Mouse (Mus musculus) limb, embryonic 14.5 days (tissue): ENCODE data around the gene Frmpd4. TPM values are rescaled to one million over a fixed set of nuclear protein-coding genes. Genes with fewer than 3 reads are reported as not detected.

Source experiments
- ATAC-seq: fragments of 200-750 bp; cut with Nextera tagmentation; 2 replicates; pipeline ENCODE4 v1.8.0; 2017; ENCODE audit warnings: low read depth, moderate number of reproducible peaks, moderate TSS enrichment; ENCODE audit not compliant: low FRiP score
- DNase-seq: peaks from one replicate; pipeline ENCODE4 v3.0.0-alpha.2; 2015; ENCODE audit warnings: low spot score
- H3K27ac ChIP-seq: fragments of 300-500 bp; sonication (generic); replicated peaks from 2 replicates; pipeline ENCODE4 v1.5.1; 2014; ENCODE audit warnings: low read depth, mild to moderate bottlenecking, low read length, moderate library complexity, mixed read lengths
- H3K27me3 ChIP-seq: fragments of 300-500 bp; sonication (generic); 2 replicates; pipeline ENCODE4 v1.6.1; 2014; ENCODE audit warnings: low read length, mixed read lengths; ENCODE audit not compliant: control insufficient read depth, insufficient read depth
- H3K36me3 ChIP-seq: fragments of 300-500 bp; sonication (generic); 2 replicates; pipeline ENCODE4 v1.6.1; 2014; ENCODE audit warnings: mild to moderate bottlenecking, low read length, moderate library complexity, mixed read lengths; ENCODE audit not compliant: control insufficient read depth, insufficient read depth
- H3K4me1 ChIP-seq: fragments of 300-500 bp; sonication (generic); 2 replicates; pipeline ENCODE4 v1.6.1; 2014; ENCODE audit warnings: antibody characterized with exemption, low read length, mixed read lengths; ENCODE audit not compliant: control insufficient read depth, insufficient read depth
- H3K4me2 ChIP-seq: fragments of 300-500 bp; sonication (generic); replicated peaks from 2 replicates; pipeline ENCODE4 v1.6.1; 2014; ENCODE audit warnings: low read depth, mild to moderate bottlenecking, low read length, moderate library complexity; ENCODE audit not compliant: severe bottlenecking
- H3K4me3 ChIP-seq: fragments of 300-500 bp; sonication (generic); replicated peaks from 2 replicates; pipeline ENCODE4 v1.5.1; 2014; ENCODE audit warnings: low read length
- H3K9ac ChIP-seq: fragments of 300-500 bp; sonication (generic); 2 replicates; pipeline ENCODE4 v1.6.1; 2014; ENCODE audit warnings: mild to moderate bottlenecking, low read depth, low read length, moderate library complexity; ENCODE audit not compliant: severe bottlenecking
- H3K9me3 ChIP-seq: fragments of 300-500 bp; sonication (generic); 2 replicates; pipeline ENCODE4 v1.6.1; 2016; ENCODE audit warnings: low read length; ENCODE audit not compliant: control insufficient read depth
- POLR2A ChIP-seq: fragments of 200-500 bp; IDR thresholded peaks from 2 replicates; pipeline ENCODE4 v1.8.0; 2012; ENCODE audit warnings: inconsistent platforms, mild to moderate bottlenecking, moderate library complexity, borderline replicate concordance; ENCODE audit not compliant: insufficient read depth, insufficient read length; ENCODE audit errors: extremely low read depth
- WGBS: fragments of 180-500 bp; shearing (Covaris S2); extraction: QIAGEN DNeasy Blood & Tissue Kit; methylation state at CpG from one replicate; pipeline ENCODE4 v1.1.7; 2014; 5-methylcytosine and 5-hydroxymethylcytosine counted together
- polyA plus RNA-seq, 2 experiments: library from polyadenylated mRNA; depleted of rRNA in 1 of 2; stranded (reverse) in 1 of 2; unstranded in 1 of 2; fragments of >200 nt; fragmentation: Nextera tagmentation in 1 of 2; extraction: Ambion mirVana in 1 of 2; gene quantifications; 2 replicates each; pipeline versions ENCODE4 v1.2.1 to v1.2.3; 2012 to 2014

Gene Frmpd4
- polyA plus RNA-seq, 2 experiments: 0.38 to 0.41 TPM

GRCm38 (mm10) chrX:168292506-168292905, 284.5 kb downstream of the Frmpd4 start:
- H3K4me1 ChIP-seq: no peaks in the 10 kb centered on the region
- H3K9ac ChIP-seq: no peak overlapping the region
- H3K9me3 ChIP-seq: no peaks in the 10 kb centered on the region
- no peak overlapping the region for H3K27ac ChIP-seq
- no peak overlapping the region for H3K4me3 ChIP-seq
- 91% methylated on average over 3 of the region's 3 CpGs for WGBS
- DNase-seq (no peak), ATAC-seq (no peak)
- H3K36me3 ChIP-seq: no peaks in the 10 kb centered on the region
- no peaks in the 10 kb centered on the region for H3K27me3 ChIP-seq
- no peak for TF ChIP-seq POLR2A
- H3K4me2 ChIP-seq: no peak overlapping the region

DNA sequence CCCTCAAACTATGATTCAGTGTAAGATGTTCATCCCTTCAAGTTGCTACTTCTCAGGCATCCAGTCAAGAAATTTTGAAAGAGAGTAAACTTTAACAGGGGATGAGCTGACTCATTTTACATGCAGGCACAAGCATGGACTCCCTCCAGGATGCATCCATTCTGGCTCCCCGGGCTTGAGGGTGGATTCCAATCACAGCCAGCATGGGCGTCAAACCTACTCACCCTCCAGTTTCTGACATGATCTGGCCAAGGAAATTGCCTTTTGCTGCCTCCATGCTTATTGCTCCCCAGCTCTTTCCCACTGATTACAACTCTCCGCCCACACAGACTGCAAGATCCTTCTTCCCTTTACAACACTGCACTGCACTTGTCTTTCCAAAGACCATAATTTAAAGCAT, 370.0 kb downstream of the Frmpd4 start:
- TF ChIP-seq POLR2A: no peak
- Histone ChIP-seq H3K27me3 (no peaks in the 10 kb centered on the region), H3K9ac (no peak overlapping the region), H3K9me3 (no peaks in the 10 kb centered on the region), H3K36me3 (no peaks in the 10 kb centered on the region), H3K4me2 (no peak overlapping the region), H3K27ac (no peak overlapping the region), H3K4me1 (no peaks in the 10 kb centered on the region), H3K4me3 (no peak overlapping the region)
- WGBS: 75% methylated on average over 3 of the region's 3 CpGs
- DNase-seq (no peak), ATAC-seq (no peak)

GRCm38 (mm10) chrX:168191944-168192343, 385.1 kb downstream of the Frmpd4 start:
- H3K27me3 ChIP-seq: no peaks in the 10 kb centered on the region
- ATAC-seq: no peak
- no peaks in the 10 kb centered on the region for H3K4me1 ChIP-seq
- no peaks in the 10 kb centered on the region for H3K9me3 ChIP-seq
- no peak overlapping the region for H3K4me3 ChIP-seq
- no peak overlapping the region for H3K4me2 ChIP-seq
- no peak for TF ChIP-seq POLR2A
- H3K36me3 ChIP-seq: no peaks in the 10 kb centered on the region
- H3K9ac ChIP-seq: no peak overlapping the region
- H3K27ac ChIP-seq: no peak overlapping the region
- 33% methylated on average over 1 of the region's 1 CpGs for WGBS
- no peak for DNase-seq

- Histone ChIP-seq H3K4me1 (no peaks in the 10 kb centered on the region), H3K9me3 (no peaks in the 10 kb centered on the region), H3K9ac (no peak overlapping the region), H3K27me3 (no peaks in the 10 kb centered on the region), H3K36me3 (no peaks in the 10 kb centered on the region), H3K4me2 (no peak overlapping the region), H3K27ac (no peak overlapping the region), H3K4me3 (no peak overlapping the region)
- WGBS: 78% methylated on average over 8 of the region's 8 CpGs
- DNase-seq (no peak), ATAC-seq (no peak)
- no peak for TF ChIP-seq POLR2A
These were observed 387.5 kb downstream of the Frmpd4 start for GRCm38 (mm10) chrX:168189563-168189962.

- no peak for TF ChIP-seq POLR2A
- H3K4me2 ChIP-seq: no peak overlapping the region
- H3K4me3 ChIP-seq: no peak overlapping the region
- ATAC-seq (no peak), DNase-seq (no peak)
- H3K9ac ChIP-seq: no peak overlapping the region
- H3K9me3 ChIP-seq: no peaks in the 10 kb centered on the region
- no peaks in the 10 kb centered on the region for H3K36me3 ChIP-seq
- no peaks in the 10 kb centered on the region for H3K4me1 ChIP-seq
- no peak overlapping the region for H3K27ac ChIP-seq
- H3K27me3 ChIP-seq: no peaks in the 10 kb centered on the region
These were observed 414.0 kb downstream of the Frmpd4 start for GRCm38 (mm10) chrX:168163001-168163400.

- 59% methylated on average over 3 of the region's 3 CpGs for WGBS
These were observed 418.2 kb downstream of the Frmpd4 start for GRCm38 (mm10) chrX:168158866-168159265.

More at GRCm38 (mm10) chrX:168158866-168159265, 418.2 kb downstream of the Frmpd4 start:
- Histone ChIP-seq H3K27me3 (no peaks in the 10 kb centered on the region), H3K27ac (no peak overlapping the region), H3K36me3 (no peaks in the 10 kb centered on the region), H3K4me2 (no peak overlapping the region), H3K9me3 (no peaks in the 10 kb centered on the region), H3K4me3 (no peak overlapping the region), H3K4me1 (no peaks in the 10 kb centered on the region), H3K9ac (no peak overlapping the region)
- ATAC-seq (no peak), DNase-seq (no peak)
- TF ChIP-seq POLR2A: no peak
